Mouse (Mus musculus) layer of hippocampus, postnatal 14 days (tissue): ENCODE results near the gene Cfap54. TPM values are rescaled to one million over a fixed set of nuclear protein-coding genes. Genes with fewer than 3 reads are reported as not detected.
A peak's percentile ranks its signal among the peaks of the same experiment; 100 is the strongest.

Experiments used
- DNase-seq, 2 experiments: peaks; one replicate each; pipeline ENCODE4 v3.0.0; 2021 to 2022; ENCODE audit warnings: low spot score in 2 of 2, mixed read lengths in 1 of 2
- long read RNA-seq, 2 experiments: library from polyadenylated mRNA; stranded (forward); transcript quantifications; one replicate each; pipeline ENCODE4 v2.0.0; 2021
- total RNA-seq, 2 experiments: library from RNA; stranded (reverse); gene quantifications; 2 replicates each; pipeline ENCODE4 v1.2.3; 2021

Gene Cfap54
- total RNA-seq: 10 to 100 TPM; 11.1 to 15.1 TPM
- long read RNA-seq, experiment 1, partial matches to known transcripts: 1 of 1 reads
- long read RNA-seq, experiment 1, other reads (novel, unspliced or antisense): 0 of 1 reads
- long read RNA-seq, experiment 2, partial matches to known transcripts: 2 of 4 reads
- long read RNA-seq, experiment 2, other reads (novel, unspliced or antisense): 2 of 4 reads

DNA sequence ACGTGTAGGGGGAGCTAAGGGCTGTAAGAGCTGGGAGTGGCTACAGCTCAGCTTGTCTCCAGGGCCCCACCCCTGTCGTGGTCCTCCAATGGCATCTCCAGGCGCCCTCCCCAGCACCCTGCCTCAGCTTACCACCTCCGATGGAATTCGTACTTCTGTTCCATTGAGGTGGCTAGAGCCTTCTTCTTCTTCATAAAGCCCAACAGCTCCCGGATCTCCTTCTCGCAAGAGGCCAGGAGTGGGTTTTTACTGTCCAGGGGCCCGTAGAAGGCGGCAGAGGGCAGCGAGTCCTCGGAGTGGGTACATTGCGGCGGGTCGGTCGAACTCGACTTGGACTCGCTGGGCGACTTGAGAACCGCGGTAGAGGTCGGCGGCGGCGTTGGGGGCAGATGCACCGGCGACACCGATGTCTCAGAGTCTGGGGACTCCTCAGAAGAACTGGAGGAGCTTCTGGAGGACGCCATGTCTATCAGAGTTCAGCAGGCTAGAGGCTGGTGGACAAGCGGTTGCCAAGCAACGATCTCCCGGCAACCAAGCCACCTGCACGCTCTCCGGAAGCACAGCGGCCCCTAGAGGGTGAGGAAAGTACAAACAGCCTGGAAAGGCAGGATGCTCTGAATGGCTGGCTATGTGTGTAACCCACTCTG lies at the start of gene Cfap54:
TSS of gene Cfap54 (minus strand) at position 486 of the 647 bp plus-strand sequence.
- peak; percentile 88 to 91 for DNase-seq

DNA sequence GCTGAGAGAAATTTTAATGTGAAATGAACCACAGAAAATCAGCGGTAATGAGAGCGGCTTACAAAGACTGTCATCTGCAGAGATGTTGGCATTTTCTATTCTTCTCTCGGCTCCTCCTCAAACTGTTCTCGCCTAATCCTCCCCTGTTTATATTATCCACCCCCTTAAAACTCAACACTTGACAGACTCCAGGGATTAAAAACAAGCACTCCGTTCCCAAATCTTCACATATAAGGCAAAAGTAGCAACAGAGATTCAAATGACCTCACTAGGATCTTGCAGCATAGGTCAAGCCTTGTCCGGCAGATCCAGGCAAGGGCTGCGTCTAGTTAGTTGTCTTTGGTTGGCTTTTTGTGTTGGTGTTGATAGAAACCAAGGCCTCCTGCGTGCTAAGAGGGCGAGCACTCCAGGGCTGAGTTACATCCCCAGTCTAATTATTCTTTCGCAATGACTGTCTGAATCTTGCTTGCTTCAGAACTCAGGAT lies 49.1 kb upstream of the Cfap54 start:
- peak in 1 of 2 experiments; percentile 67 for DNase-seq

DNA sequence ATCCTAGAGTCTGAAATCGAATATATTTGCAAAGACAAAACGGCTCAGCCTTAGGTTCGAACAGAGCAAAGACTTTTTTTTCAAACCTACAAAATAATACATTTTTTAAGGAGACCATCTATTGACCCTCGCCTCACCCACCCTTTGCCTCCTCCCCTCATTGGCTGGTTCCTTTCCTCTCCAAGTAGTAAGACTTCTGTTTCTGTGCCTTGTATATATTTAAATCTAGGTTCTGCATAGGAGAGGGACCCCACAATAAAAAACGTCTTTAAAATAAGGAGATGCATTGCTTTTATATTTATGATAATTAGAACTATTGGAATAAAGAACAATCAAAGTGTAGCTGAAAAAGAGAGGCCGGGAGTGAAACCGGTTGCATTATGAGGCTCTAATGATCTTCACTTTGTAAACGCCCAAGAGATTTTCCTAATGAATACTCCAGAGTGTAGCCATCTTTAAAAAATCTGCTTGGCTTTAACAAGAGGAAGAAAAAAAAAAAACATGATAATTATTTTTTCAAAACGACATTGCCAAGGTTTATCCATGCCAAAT lies 48.6 kb upstream of the Cfap54 start:
- no peak for DNase-seq

DNA sequence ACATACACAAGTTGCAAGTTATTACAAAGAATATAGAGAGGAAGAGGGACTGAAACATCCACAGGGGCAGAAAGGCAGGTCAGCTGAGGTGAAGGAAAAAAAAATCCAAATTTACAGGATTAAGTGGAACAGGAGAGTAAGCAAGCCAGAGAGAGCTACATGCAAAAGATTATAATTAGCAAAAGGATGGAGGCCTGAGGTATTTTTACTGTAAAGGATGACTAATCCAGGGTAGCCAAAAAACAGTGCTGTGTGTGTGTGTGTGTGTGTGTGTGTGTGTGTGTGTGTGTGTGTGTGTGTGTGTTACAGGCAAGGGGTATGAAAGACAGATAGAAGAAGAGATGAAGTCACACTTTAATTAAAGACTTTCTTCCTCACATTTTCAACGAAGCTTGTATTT lies 47.9 kb upstream of the Cfap54 start:
- DNase-seq: no peak

DNA sequence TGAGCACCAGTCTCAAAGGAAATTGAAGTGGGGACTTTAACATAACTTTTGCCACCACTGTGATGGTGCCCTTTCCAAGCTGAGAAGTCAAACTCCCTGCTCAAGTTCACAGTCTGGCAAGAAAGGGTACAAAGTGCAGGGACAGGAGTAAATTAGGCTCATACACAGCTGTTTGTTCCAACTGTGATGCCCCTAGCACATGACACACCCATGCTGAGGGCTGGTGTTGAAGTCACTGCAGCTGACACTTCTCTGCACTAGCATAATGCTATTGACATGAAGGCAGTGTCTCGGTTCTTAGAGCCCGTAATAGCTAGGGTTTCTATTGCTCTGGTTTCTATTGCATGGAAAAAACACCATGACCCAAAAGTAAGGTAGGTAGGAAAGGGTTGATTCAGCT lies 47.1 kb upstream of the Cfap54 start:
- no peak for DNase-seq

DNA sequence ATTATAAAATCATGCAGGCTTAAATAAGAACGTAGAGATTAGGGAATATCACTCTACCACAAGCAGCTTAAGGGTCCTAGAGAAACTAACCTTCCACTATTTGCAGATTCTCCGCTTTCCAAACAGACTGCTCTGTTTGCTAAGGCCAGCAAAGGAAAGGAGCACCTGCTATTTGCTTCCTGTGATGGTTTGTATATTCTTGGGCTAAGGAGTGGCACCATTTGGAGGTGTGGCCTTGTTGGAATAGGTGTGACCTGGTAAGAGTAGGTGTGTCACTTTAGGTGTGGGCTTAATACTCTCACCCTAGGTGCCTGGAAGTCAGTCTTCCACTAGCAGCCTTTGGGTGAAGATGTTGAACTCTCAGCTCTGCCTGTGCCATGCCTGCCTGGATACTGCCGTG lies 44.6 kb upstream of the Cfap54 start:
- DNase-seq: no peak

DNA sequence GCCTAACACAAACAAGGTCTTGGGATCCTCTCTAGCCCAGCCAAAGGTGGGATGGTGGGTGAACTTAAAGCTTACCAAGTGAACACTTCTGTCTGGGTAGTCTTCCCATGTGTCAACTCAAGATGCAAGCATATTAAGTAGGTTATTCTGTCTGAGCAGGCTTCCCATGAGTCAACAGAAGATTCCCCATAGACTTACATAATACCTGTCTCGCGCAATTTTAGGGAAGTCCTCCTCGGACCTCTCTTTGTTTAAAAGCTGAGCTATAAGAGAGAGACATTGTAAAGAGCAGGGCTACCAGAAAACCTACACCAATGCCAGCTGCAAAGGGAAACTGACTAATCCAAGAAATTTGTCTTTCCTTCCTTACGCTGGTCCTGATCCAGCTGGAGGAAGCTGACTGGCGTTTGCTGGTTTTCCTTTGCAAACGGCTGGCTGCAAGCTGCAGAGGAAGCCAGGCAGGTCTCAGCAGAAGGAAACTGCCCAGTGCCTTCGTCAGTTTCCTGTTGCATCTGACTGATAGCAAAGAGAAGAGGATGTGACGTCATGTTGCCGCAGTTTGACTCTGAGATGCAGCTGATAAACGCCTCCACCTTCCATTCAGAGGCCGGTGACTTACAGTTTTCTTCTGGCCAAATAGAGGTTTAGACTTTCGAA lies 42.7 kb upstream of the Cfap54 start:
- no peak for DNase-seq

DNA sequence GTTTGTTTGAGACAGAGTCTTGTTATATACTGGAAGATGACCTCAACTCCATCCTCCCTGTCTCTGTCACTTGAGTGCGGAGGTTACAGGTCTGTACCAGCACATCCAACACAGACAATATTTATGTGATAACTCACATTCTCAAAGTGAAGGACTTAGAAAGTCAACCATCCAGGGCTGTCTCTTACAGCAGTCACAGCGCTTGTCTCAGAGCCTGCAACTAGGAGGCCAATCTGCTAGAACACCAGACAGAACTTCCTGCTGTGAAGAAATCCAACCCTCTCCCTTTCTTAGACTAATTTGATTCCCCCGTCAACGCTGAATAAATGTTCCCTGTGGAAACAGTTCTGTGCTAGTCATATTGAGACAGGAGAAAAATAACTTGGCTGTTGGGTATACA lies 41.9 kb upstream of the Cfap54 start:
- DNase-seq: no peak

DNA sequence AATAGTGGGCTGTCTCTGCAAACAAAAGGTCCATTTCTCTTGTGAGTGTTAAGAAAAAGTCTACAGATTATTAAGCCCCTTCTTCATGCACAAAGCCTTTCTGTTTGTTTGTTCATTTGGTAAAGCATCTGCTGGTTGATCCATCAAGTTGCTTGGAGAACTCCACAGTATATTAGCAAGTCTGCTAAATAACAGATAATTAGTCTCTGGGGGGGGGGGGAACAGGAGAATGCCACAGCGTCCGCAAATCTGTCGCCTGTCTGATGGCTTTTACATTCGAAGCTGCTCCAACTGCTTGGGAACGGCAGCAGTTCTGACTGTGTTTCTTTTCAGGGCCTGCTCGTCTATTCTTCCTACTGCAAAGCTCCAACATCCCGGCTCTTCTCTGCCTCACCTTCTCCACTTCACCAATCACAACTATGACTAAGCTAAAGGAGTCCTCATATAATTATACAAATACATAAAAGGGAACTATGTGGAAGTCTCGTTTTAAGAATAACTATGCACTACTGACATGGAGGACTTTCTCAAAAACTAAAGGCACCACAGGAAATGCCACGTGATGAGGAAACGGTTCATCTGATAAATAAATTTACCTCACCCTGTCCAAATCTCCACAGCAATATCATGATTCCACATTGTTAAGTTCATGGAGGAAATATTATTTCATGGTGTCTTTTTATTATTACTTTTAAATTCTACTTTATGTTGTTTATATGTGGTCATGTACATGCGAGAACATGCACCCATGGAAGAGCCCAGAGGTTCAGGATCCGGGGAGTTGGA lies 41.2 kb upstream of the Cfap54 start:
- DNase-seq: no peak

DNA sequence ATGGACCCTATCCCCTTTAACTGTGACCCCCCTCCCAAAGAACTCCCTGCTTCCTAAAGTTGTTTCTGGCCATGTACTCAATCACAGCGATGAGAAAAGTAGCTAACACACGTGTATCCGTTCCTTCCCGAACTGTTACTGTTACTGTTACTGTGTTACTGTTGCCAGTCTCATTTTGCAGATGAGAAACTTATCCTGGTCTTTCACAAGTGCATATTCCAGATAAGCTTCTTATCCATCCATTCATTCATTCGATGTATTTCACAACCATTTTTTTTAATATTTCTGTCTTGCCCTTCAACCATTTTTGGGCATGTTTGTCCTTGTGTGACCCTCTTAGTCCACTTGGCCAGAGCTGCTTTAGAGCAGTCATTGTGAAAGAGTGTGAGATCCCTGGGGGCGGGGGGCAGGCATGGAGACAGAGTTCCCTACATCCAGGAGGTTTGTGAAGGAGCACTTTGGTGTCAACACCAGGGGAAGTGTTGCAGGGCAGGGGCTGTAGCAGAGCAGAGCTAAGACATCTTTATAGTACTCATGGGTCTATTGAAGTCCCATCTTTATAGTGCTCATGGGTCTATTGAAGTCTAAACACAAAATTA lies 39.9 kb upstream of the Cfap54 start:
- DNase-seq: no peak

DNA sequence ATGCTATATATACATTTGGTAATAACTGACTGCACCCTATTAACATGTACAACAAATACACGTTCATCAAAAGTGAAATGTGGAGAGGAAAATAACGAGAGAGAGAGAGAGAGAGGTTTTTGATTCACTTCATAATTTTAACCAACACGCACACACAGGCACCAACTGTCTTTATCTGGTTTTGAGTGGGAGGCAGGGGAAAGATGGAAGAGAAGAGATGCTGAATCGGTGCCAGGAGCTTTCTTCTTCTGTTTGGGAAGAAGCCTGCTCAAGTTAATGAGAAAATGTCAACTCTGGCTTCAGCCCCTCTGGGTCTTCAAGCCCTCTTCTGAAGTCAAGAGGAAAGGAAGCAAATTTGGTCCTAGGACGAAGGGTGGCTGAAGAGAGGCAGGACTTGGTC lies 38.4 kb upstream of the Cfap54 start:
- peak in 1 of 2 experiments; percentile 57 for DNase-seq

DNA sequence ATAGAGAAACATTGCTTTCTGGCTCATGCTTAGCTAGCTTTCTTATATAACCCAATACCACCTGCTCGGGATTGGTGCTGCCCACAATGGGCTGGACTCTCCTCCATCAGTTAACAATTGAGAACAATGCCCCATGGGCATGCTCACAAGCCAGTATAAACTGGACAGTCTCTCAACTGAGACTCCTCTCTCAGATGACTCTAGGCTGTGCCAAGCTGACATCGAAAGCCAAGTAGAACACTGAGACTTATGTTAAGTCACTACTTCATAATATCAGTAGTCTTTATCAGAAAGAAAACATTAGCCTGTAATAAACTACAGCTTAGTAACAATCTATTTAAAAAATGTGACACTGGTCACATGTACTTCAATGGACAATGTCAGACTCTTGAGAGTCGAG lies 35.2 kb upstream of the Cfap54 start:
- DNase-seq: no peak

DNA sequence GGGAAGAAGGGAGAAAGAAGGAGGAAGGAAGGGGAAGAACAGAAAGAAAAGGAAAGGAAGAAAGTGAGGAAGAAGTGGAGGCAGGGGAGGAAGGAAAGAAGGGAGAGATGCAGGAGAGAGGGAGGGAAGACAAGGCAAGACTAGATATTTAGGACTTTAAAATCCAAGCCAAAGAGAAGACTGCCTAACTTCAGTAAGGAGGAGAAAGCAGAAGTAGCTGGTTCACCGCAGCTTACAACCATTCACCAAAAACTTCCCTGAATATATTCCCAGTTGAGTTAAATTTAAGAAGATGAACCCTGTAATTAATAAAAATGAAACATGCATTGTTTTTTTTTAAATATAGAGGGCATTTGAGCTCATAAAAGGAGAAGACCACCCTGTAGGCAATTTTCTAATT lies 34.3 kb upstream of the Cfap54 start:
- no peak for DNase-seq

DNA sequence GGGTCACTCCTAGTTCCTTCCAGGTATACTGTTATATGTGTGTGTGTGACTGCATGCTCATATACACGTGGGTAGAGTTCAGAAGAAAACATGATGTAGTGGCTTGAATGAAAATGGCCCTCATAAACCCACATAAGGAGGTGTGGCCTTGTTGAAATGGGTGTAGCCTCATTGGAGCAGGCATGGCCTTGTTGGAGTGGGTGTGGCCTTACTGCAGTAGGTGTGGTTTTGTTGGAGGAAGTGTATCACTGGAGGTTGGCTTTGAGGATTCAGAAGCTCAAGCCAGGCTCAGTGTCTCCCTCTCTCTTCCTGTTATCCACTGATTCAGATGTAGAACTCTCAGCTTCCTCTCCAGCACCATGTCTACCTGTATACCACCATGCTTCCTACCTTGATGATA lies 33.4 kb upstream of the Cfap54 start:
- no peak for DNase-seq

DNA sequence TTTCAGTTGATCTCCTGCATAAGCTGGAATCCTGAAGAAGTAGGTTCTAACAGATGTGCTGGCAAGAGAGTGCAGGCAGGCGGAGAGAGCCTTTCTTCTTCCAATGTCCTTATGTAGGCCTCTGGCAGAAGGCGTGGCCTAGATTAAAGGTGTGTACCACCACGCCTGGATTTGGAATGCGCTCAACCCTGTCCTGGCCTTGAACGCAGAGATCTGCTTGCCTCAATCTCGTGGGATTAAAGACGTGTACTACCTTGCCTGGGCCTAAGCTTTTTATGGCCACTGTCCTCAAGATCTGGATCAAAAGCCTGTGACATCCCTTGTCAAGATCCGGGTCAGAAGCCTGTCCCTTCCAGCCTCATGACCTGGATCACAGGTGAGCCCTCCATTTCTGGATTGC lies 32.5 kb upstream of the Cfap54 start:
- no peak for DNase-seq

DNA sequence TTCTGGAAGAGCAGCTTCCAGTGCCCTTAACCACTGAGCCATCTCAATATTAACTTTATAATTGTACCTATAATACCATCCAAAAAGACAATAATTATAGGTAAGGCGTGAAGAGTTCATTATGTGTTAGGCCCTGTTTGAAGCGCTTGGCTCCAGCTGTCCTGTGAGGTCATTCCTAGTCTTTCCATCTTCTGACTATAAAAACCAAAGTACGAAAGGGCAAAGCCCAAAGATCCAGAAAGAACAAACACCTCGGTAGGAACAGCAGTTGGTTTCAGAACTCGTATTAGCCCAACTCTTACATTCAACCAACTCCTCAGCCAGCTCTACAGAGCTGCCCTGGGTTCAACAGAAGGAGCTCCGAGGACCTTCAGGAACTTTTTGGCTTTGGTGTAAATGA lies 30.6 kb upstream of the Cfap54 start:
- DNase-seq: no peak

DNA sequence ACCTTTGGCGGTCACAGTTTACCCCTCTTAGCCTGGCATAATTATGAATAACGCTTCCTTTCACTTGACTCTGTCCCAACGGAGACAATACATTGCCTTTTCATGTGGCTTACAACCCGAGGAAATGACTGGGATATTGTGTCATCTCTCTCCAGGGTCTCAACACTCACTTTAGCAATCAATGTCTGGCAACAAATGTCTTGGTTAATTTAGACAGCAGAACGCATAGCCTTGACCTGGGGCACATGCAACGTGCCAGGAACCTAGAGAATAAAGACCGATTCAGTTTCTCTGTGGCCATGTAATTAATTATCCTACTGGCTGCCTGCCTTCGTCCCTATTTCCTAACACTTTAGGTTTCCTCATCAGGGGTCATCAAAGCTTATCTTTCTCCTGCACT lies 30.0 kb upstream of the Cfap54 start:
- no peak for DNase-seq

DNA sequence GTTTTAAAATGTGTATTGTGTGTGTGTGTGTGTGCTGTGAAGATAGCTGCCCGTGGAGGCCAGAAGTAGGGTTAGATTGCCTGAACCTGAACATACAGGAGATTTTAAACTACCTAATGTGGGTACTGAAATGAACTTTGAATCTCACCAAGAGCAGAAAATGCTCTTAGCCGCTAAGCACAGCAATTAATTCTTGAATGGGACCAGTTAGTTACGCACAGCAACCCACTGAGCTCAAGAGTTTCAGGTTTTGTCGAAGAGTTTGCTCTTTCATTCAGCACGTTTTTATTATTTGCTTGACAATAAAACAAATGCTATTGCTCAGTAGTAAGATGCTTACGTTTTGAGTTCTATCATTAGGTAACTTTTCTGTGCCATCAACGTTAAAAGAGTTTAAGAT lies 23.9 kb upstream of the Cfap54 start:
- no peak for DNase-seq

DNA sequence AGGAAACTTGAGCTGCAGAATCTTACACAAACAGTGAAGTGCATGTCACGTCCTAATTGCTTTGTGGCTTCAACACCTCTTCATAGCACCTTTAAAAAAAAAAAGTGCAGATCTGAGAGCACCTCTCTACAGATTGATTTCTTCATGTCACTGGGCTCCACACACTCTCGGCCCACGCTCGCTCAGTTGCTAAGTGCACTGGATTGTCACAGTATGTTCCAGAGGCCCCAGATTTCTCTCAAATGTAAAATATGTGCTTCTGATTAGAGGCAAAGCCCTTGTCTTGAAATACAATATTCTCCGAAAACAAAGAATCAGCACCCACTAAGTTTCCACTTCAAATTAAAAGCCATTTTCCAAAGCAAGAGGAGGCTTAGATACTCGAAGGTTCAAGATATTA lies 22.9 kb upstream of the Cfap54 start:
- peak in 1 of 2 experiments; percentile 81 for DNase-seq

DNA sequence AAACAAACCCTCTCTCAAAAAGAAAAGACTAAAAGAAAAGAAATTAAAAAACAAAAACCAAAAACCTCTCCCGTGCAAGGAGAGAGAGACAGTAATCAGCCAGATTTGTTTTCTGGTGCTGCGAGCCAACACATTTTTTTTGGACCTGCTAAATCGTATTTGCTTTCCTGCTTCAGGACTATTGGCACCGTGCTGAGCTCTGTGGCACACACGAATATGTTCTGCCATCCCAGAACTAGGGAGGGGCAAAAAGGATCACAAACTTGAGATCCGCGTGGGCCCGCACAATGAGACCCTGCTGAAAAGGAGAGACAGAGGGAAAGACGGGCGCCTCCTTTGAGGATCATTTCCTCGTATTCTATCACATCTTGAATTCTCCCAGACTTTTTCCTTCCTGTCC lies 22.3 kb upstream of the Cfap54 start:
- peak in 1 of 2 experiments; percentile 40 for DNase-seq

DNA sequence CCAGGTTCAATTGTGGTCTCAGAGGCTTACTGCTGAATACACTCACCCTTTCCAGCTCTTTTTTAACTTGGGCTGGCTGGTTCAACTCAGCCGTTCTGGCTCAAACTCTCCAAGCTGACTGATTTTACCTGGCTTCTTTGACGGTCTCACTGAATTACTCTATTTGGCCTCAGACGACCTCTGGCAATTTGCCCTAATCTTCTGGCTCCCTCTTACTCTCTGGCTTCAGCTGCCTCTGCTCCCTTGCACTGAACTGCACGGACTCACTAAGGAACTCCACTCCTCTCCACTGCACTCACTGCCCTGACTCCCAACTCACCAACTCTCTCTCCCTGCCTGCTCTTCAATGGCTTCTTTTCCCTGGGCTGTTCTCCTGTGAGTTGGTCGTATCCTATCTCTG lies 20.9 kb upstream of the Cfap54 start:
- no peak for DNase-seq
